In the genomic region with DNA sequence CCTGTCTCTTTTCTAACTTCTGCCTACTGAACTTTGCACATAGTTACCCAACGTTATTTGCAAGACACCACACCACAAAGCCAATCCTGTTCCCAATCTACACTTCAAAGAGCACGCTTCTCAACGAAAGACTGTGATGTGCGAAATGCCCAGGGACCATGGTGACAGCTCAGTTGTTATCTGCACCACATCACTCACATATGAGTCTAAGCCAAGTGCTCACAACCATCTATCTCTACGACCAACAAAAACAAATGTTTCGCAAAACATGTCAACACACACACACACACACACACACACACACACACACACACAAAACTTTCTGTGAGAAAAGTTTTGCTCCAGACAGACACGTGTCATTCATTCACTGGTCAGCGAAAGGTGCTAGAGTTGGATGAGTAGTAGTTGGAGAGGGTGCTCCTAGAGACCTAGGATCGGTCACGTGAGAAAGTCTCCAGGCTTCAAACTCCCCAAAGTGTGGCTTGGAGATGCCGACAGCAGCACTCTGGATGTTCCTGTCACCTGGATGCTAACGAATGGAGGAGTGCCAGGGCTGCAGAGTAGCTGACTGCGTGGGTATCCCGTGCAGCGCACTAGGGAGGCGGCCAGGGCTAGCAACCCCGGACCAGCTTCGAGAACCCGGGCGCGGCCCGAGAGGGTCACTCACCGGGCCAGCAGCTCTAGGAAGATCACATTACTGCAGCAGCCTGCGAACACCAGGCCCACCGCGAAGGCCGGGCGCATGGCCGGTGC, we compare ENCODE assay signal across 8 mouse cellular contexts. TPM values are rescaled to one million over a fixed set of nuclear protein-coding genes. Genes with fewer than 3 reads are reported as not detected.
DNase-seq lines count a peak whose midpoint lies in the region; ATAC-seq lines count a peak whose summit lies in the region.

No protein-coding gene starts in this region.

- H3K4me1 ChIP-seq in embryonic facial prominence, embryonic 11.5 days (ENCODE audit: control insufficient read depth, insufficient read depth, low read length): no peaks in the 10 kb centered on the region
- H3K4me1 ChIP-seq in intestine, embryonic 16.5 days (ENCODE audit: control insufficient read depth, insufficient read depth, low read length): peaks cover 9% of the 10 kb centered on the region
- peaks cover 14% of the 10 kb centered on the region for H3K4me1 ChIP-seq in midbrain, embryonic 15.5 days

- H3K9ac ChIP-seq in embryonic facial prominence, embryonic 11.5 days (replicated peaks; ENCODE audit: low read length): peak overlapping the region; percentile 80
- H3K9ac ChIP-seq in intestine, embryonic 16.5 days (ENCODE audit: low read depth, low read length): peak overlapping the region; percentile 88
- H3K9ac ChIP-seq in midbrain, embryonic 15.5 days: peak overlapping the region; percentile 80

- H3K4me2 ChIP-seq in embryonic facial prominence, embryonic 11.5 days (ENCODE audit: low read depth, low read length): peak overlapping the region; percentile 66
- peak overlapping the region; percentile 68 for H3K4me2 ChIP-seq in intestine, embryonic 16.5 days (ENCODE audit: low read depth, low read length)
- peak overlapping the region; percentile 80 for H3K4me2 ChIP-seq in midbrain, embryonic 15.5 days

- ATAC-seq in frontal cortex, adult (ENCODE audit: low TSS enrichment): peak; percentile 58
- peak; percentile 83 for ATAC-seq in embryonic facial prominence, embryonic 11.5 days (replicated peaks; ENCODE audit: insufficient number of reproducible peaks, low FRiP score, low TSS enrichment, low read depth)
- peak; percentile 92 for ATAC-seq in intestine, embryonic 16.5 days
- ATAC-seq in midbrain, embryonic 15.5 days (replicated peaks): peak; percentile 86

- H3K27me3 ChIP-seq in embryonic facial prominence, embryonic 11.5 days (ENCODE audit: control insufficient read depth, insufficient read depth, low read length): no peaks in the 10 kb centered on the region
- no peaks in the 10 kb centered on the region for H3K27me3 ChIP-seq in intestine, embryonic 16.5 days (replicated peaks; ENCODE audit: control insufficient read depth, insufficient read depth, low read length)
- no peaks in the 10 kb centered on the region for H3K27me3 ChIP-seq in midbrain, embryonic 15.5 days (replicated peaks)

- WGBS in embryonic facial prominence, embryonic 11.5 days: 4% methylated on average over 29 of the region's 29 CpGs
- WGBS in intestine, embryonic 16.5 days: 2% methylated on average over 29 of the region's 29 CpGs
- 3% methylated on average over 29 of the region's 29 CpGs for WGBS in midbrain, embryonic 15.5 days

- H3K4me3 ChIP-seq in embryonic facial prominence, embryonic 11.5 days (ENCODE audit: low read depth, low read length): peak overlapping the region; percentile 75
- peak overlapping the region; percentile 94 for H3K4me3 ChIP-seq in intestine, embryonic 16.5 days (ENCODE audit: low read length)
- peak overlapping the region; percentile 90 for H3K4me3 ChIP-seq in midbrain, embryonic 15.5 days

- no peaks in the 10 kb centered on the region for H3K36me3 ChIP-seq in embryonic facial prominence, embryonic 11.5 days (replicated peaks; ENCODE audit: control insufficient read depth, insufficient read depth, low read depth, low read length)
- no peaks in the 10 kb centered on the region for H3K36me3 ChIP-seq in intestine, embryonic 16.5 days (ENCODE audit: control insufficient read depth, insufficient read depth, low read length)
- no peaks in the 10 kb centered on the region for H3K36me3 ChIP-seq in midbrain, embryonic 15.5 days (replicated peaks)

- no peak for DNase-seq in frontal cortex, postnatal 36 days (ENCODE audit: low spot score in 2 of 2)
- DNase-seq in 416B (ENCODE audit: low read depth): peak; percentile 60
- no peak for DNase-seq in embryonic facial prominence, embryonic 11.5 days (ENCODE audit: low spot score)
- no peak for DNase-seq in left cerebral cortex, postnatal 4 days
- no peak for DNase-seq in urinary bladder, postnatal 10 days (ENCODE audit: low spot score)

- intact Hi-C loops in left cerebral cortex, postnatal 4 days (cut with DNase I): no loop called here

- H3K9me3 ChIP-seq in embryonic facial prominence, embryonic 11.5 days (replicated peaks; ENCODE audit: control insufficient read depth, low read length): no peaks in the 10 kb centered on the region
- H3K9me3 ChIP-seq in intestine, embryonic 16.5 days (ENCODE audit: control insufficient read depth, low read length): 0 out of 2 replicates have a peak, but pooled peaks cover 3% of the 10 kb centered on the region
- no peaks in the 10 kb centered on the region for H3K9me3 ChIP-seq in midbrain, embryonic 15.5 days

- H3K27ac ChIP-seq in embryonic facial prominence, embryonic 11.5 days (replicated peaks; ENCODE audit: low read depth, low read length): peak overlapping the region; percentile 66; the same call in 1 of the 2 replicates
- H3K27ac ChIP-seq in intestine, embryonic 16.5 days (ENCODE audit: low read length): peak overlapping the region; percentile 82
- H3K27ac ChIP-seq in midbrain, embryonic 15.5 days: peak overlapping the region; percentile 87

RNA-seq across cellular contexts. Expression of a gene that starts 0.6 kb away (rescaled TPM):
- polyA plus RNA-seq in embryonic facial prominence, embryonic 11.5 days (2014; fragmentation: Nextera tagmentation; extraction: Ambion mirVana): 47.3 and 51.3 TPM in 2 replicates
- polyA plus RNA-seq in intestine, embryonic 16.5 days (2015; fragmentation: Nextera tagmentation; extraction: Ambion mirVana): 34.4 and 38.6 TPM in 2 replicates
- polyA plus RNA-seq in midbrain, embryonic 15.5 days (2015; fragmentation: Nextera tagmentation; extraction: Ambion mirVana): 45.0 and 45.6 TPM in 2 replicates
- 10 to 100 TPM; 35.8 to 36.9 TPM for total RNA-seq in left cerebral cortex, postnatal 4 days (2021)
